In genomic region chr14:62374001-62374400, GRCm38 (mm10) we compare ENCODE assay signal across 23 mouse cellular contexts.
DNase-seq lines count a peak whose midpoint lies in the region; ATAC-seq and TF ChIP-seq lines count a peak whose summit lies in the region.
"Had no signal": no experiment of that assay in that cellular context is flagged by ENCODE, and none has a peak within 500 bp of the region (broad histone marks: within the 10 kb centered on the region; RNA-seq: fewer than 3 reads in every experiment).

No protein-coding gene starts in this region.

- no peak for ATAC-seq in heart, embryonic 15.5 days (replicated peaks; ENCODE audit: insufficient number of reproducible peaks, insufficient read depth, low FRiP score, low read depth)
- ATAC-seq in kidney, embryonic 15.5 days (replicated peaks; ENCODE audit: low FRiP score), result no peak
- no peak for ATAC-seq in stomach, embryonic 14.5 days (ENCODE audit: insufficient number of reproducible peaks, insufficient read depth, low FRiP score, low read depth)
- no peak for ATAC-seq in stomach, postnatal 0 days (ENCODE audit: low FRiP score, low TSS enrichment)
- ATAC-seq: forebrain, embryonic 14.5 days; inflammation-experienced regulatory T-cells, adult 6 months; midbrain, embryonic 13.5 days; Patski had no signal

- H3K4me1 ChIP-seq in heart, embryonic 10.5 days, result peaks cover 35% of the 10 kb centered on the region; the same call in 1 of the 2 replicates
- H3K4me1 ChIP-seq in heart, embryonic 15.5 days (replicated peaks), result peaks cover 40% of the 10 kb centered on the region
- H3K4me1 ChIP-seq in kidney, embryonic 15.5 days, result peaks cover 47% of the 10 kb centered on the region
- H3K4me1 ChIP-seq in stomach, embryonic 14.5 days (ENCODE audit: control insufficient read depth, insufficient read depth, low read length), result 0 out of 2 replicates have a peak, but pooled peaks cover 12% of the 10 kb centered on the region
- H3K4me1 ChIP-seq in stomach, postnatal 0 days (replicated peaks; ENCODE audit: control insufficient read depth, insufficient read depth), result no peaks in the 10 kb centered on the region; the same call in none of the 2 replicates
- H3K4me1 ChIP-seq: midbrain, embryonic 13.5 days had no signal

- H3K4me3 ChIP-seq in heart, embryonic 10.5 days, result no peak overlapping the region
- no peak overlapping the region for H3K4me3 ChIP-seq in heart, embryonic 15.5 days
- H3K4me3 ChIP-seq in kidney, embryonic 15.5 days (replicated peaks), result no peak overlapping the region
- no peak overlapping the region for H3K4me3 ChIP-seq in stomach, embryonic 14.5 days (ENCODE audit: low read depth, low read length)
- H3K4me3 ChIP-seq in stomach, postnatal 0 days (ENCODE audit: low read depth, low read length), result no peak overlapping the region
- H3K4me3 ChIP-seq: limb, embryonic 13.5 days; megakaryocyte, embryonic 14.5 days; midbrain, embryonic 13.5 days had no signal

- H3K4me2 ChIP-seq in heart, embryonic 15.5 days, result peak overlapping the region; percentile 39; the same call in 1 of the 2 replicates
- peak overlapping the region; percentile 15 for H3K4me2 ChIP-seq in kidney, embryonic 15.5 days
- H3K4me2 ChIP-seq in stomach, embryonic 14.5 days (replicated peaks; ENCODE audit: low read depth, low read length), result no peak overlapping the region
- no peak overlapping the region for H3K4me2 ChIP-seq in stomach, postnatal 0 days (replicated peaks; ENCODE audit: low read depth)
- H3K4me2 ChIP-seq: hindbrain, embryonic 14.5 days; limb, embryonic 13.5 days; liver, embryonic 11.5 days; midbrain, embryonic 13.5 days had no signal

- peak overlapping the region; percentile 71 for H3K27ac ChIP-seq in heart, embryonic 10.5 days
- peak overlapping the region; percentile 77 for H3K27ac ChIP-seq in heart, embryonic 15.5 days
- H3K27ac ChIP-seq in kidney, embryonic 15.5 days, result 0 out of 2 replicates have a peak overlapping the region, but pooled peaks have one; percentile 30
- peak overlapping the region; percentile 17; the same call in 1 of the 2 replicates for H3K27ac ChIP-seq in stomach, embryonic 14.5 days (ENCODE audit: low read length)
- no peak overlapping the region for H3K27ac ChIP-seq in stomach, postnatal 0 days (replicated peaks)
- H3K27ac ChIP-seq: hindbrain, embryonic 14.5 days; limb, embryonic 13.5 days; midbrain, embryonic 13.5 days had no signal

- H3K36me3 ChIP-seq in heart, embryonic 10.5 days, result peaks cover 23% of the 10 kb centered on the region
- H3K36me3 ChIP-seq in heart, embryonic 15.5 days, result peaks cover 11% of the 10 kb centered on the region
- H3K36me3 ChIP-seq in kidney, embryonic 15.5 days, result peaks cover 10% of the 10 kb centered on the region
- H3K36me3 ChIP-seq in stomach, embryonic 14.5 days (ENCODE audit: control insufficient read depth, insufficient read depth, low read length), result no peaks in the 10 kb centered on the region; the same call in 1 of the 2 replicates
- H3K36me3 ChIP-seq in stomach, postnatal 0 days (ENCODE audit: control insufficient read depth, insufficient read depth, low read length), result no peaks in the 10 kb centered on the region

- H3K9me3 ChIP-seq in heart, embryonic 10.5 days, result no peaks in the 10 kb centered on the region
- H3K9me3 ChIP-seq in heart, embryonic 15.5 days (replicated peaks), result no peaks in the 10 kb centered on the region
- H3K9me3 ChIP-seq in kidney, embryonic 15.5 days (replicated peaks), result no peaks in the 10 kb centered on the region
- H3K9me3 ChIP-seq in stomach, embryonic 14.5 days (ENCODE audit: control insufficient read depth, low read depth, low read length), result no peaks in the 10 kb centered on the region
- no peaks in the 10 kb centered on the region for H3K9me3 ChIP-seq in stomach, postnatal 0 days (ENCODE audit: control insufficient read depth, low read length)
- H3K9me3 ChIP-seq: limb, embryonic 13.5 days; megakaryocyte, embryonic 14.5 days; midbrain, embryonic 13.5 days had no signal

- DNase-seq in heart, embryonic 10.5 days (ENCODE audit: low spot score), result no peak
- DNase-seq in heart, postnatal 36 days, result no peak
- no peak for DNase-seq in heart, postnatal 10 days
- DNase-seq in kidney, postnatal 10 days, result no peak
- no peak for DNase-seq in stomach, postnatal 0 days (ENCODE audit: low spot score)
- DNase-seq: adrenal gland, postnatal 10 days; cerebellum, adult 8-10 months; cerebellum, postnatal 25 days; gastrocnemius, postnatal 14 days; kidney, adult 11 months; kidney, postnatal 4 days; lung, postnatal 36 days had no signal

- TF ChIP-seq CTCF in stomach, postnatal 0 days (IDR thresholded peaks at IDR 0.05; ENCODE audit: low read depth), result no peak

- no peak overlapping the region for H3K9ac ChIP-seq in heart, embryonic 15.5 days
- no peak overlapping the region for H3K9ac ChIP-seq in kidney, embryonic 15.5 days
- no peak overlapping the region for H3K9ac ChIP-seq in stomach, embryonic 14.5 days (replicated peaks; ENCODE audit: low read depth, low read length)
- no peak overlapping the region for H3K9ac ChIP-seq in stomach, postnatal 0 days (ENCODE audit: low read length)
- H3K9ac ChIP-seq: hindbrain, embryonic 14.5 days; limb, embryonic 13.5 days; midbrain, embryonic 13.5 days had no signal

- intact Hi-C loops in heart, postnatal 36 days (cut with DNase I), result loop anchor here (5.0 kb wide), 1 partner anchor 83 kb away; the partner anchor contains the start of gene Gucy1b2
- intact Hi-C loops in heart, postnatal 10 days (cut with DNase I), result no loop called here

- no peak for TF ChIP-seq EP300 in stomach, postnatal 0 days (optimal IDR thresholded peaks at IDR 0.05)

- WGBS in heart, embryonic 10.5 days, result 64% methylated on average over 10 of the region's 10 CpGs
- 30% methylated on average over 10 of the region's 10 CpGs for WGBS in heart, embryonic 15.5 days
- WGBS in kidney, embryonic 15.5 days, result 49% methylated on average over 10 of the region's 10 CpGs
- WGBS in stomach, embryonic 14.5 days, result 67% methylated on average over 10 of the region's 10 CpGs
- 51% methylated on average over 10 of the region's 10 CpGs for WGBS in stomach, postnatal 0 days

- H3K27me3 ChIP-seq in heart, embryonic 10.5 days (ENCODE audit: insufficient read depth, poor library complexity, severe bottlenecking), result no peaks in the 10 kb centered on the region
- H3K27me3 ChIP-seq in heart, embryonic 15.5 days, result no peaks in the 10 kb centered on the region
- no peaks in the 10 kb centered on the region for H3K27me3 ChIP-seq in kidney, embryonic 15.5 days
- no peaks in the 10 kb centered on the region for H3K27me3 ChIP-seq in stomach, embryonic 14.5 days (ENCODE audit: control insufficient read depth, insufficient read depth, low read length)
- no peaks in the 10 kb centered on the region for H3K27me3 ChIP-seq in stomach, postnatal 0 days (ENCODE audit: control insufficient read depth, insufficient read depth, low read length)
- H3K27me3 ChIP-seq: limb, embryonic 13.5 days; megakaryocyte, embryonic 14.5 days; midbrain, embryonic 13.5 days; Patski had no signal

Comparison
In these comparisons a context has a peak if more than half of its experiments do, and no peak if none do; other contexts are left out.
1. H3K4me2 ChIP-seq: peak in heart, embryonic 15.5 days (single experiment) and kidney, embryonic 15.5 days (single experiment); none in stomach, embryonic 14.5 days (single experiment) and stomach, postnatal 0 days (single experiment).